Mouse (Mus musculus) forebrain, embryonic 16.5 days (tissue): ENCODE data around the gene Adarb1. TPM values are rescaled to one million over a fixed set of nuclear protein-coding genes. Genes with fewer than 3 reads are reported as not detected.

Experiments used
- ATAC-seq: fragments of 200-750 bp; cut with Nextera tagmentation; 2 replicates; pipeline ENCODE4 v1.8.0; 2017; ENCODE audit warnings: mild to moderate bottlenecking, moderate library complexity
- H3K27ac ChIP-seq: fragments of 300-500 bp; sonication (generic); 2 replicates; pipeline ENCODE4 v1.5.1; 2014; ENCODE audit warnings: low read length, control low read depth
- H3K27me3 ChIP-seq: fragments of 300-500 bp; sonication (generic); replicated peaks from 2 replicates; pipeline ENCODE4 v1.6.1; 2014; ENCODE audit warnings: low read length; ENCODE audit not compliant: control insufficient read depth, insufficient read depth
- H3K36me3 ChIP-seq: fragments of 300-500 bp; sonication (generic); 2 replicates; pipeline ENCODE4 v1.6.1; 2014; ENCODE audit not compliant: control insufficient read depth, insufficient read depth
- H3K4me1 ChIP-seq: fragments of 300-500 bp; sonication (generic); replicated peaks from 2 replicates; pipeline ENCODE4 v1.6.1; 2014; ENCODE audit warnings: low read length; ENCODE audit not compliant: control insufficient read depth, insufficient read depth
- H3K4me2 ChIP-seq: fragments of 300-500 bp; sonication (generic); 2 replicates; pipeline ENCODE4 v1.6.1; 2014; ENCODE audit warnings: mild to moderate bottlenecking, low read length, control low read depth
- H3K4me3 ChIP-seq: fragments of 300-500 bp; sonication (generic); replicated peaks from 2 replicates; pipeline ENCODE4 v1.5.1; 2014; ENCODE audit warnings: mild to moderate bottlenecking, low read length, control low read depth
- H3K9ac ChIP-seq: fragments of 300-500 bp; sonication (generic); replicated peaks from 2 replicates; pipeline ENCODE4 v1.6.1; 2014; ENCODE audit warnings: low read depth, low read length, control low read depth
- H3K9me3 ChIP-seq: fragments of 300-500 bp; sonication (generic); 2 replicates; pipeline ENCODE4 v1.6.1; 2016; ENCODE audit warnings: low read length; ENCODE audit not compliant: control insufficient read depth
- WGBS: fragments of 180-500 bp; shearing (Covaris S2); extraction: QIAGEN DNeasy Blood & Tissue Kit; methylation state at CpG from one replicate; pipeline ENCODE4 v1.1.7; 2014; 5-methylcytosine and 5-hydroxymethylcytosine counted together
- polyA plus RNA-seq: library from polyadenylated mRNA; unstranded; fragments of >200 nt; fragmentation: Nextera tagmentation; extraction: Ambion mirVana; gene quantifications from 2 replicates; pipeline ENCODE4 v1.2.1, GENCODE M21; 2015

Adarb1 gene
- polyA plus RNA-seq, 1 experiment from 2014 or later: 17.8 TPM

DNA sequence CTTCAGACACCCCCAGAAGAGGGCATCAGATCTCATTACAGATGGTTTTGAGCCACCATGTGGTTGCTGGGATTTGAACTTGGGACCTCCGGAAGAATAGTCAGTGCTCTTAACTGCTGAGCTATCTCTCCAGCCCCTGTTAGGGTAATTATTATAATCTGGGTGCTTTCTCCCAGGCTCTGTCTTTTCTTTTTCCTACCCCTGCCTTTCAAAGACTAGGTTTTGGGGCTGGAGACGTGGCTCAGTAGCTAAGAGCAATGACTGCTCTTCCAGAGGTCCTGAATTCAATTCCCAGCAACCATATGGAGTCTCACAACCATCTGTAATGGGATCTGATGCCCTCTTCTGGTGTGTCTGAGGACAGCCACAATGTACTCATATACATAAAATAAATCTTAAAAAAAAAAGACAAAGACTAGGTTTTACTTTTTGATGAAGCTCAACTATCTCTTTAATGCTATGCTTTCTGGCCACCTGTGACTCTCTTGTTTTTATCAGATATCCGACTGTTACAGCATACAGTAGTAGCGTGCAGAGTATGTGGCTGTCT lies 160.0 kb downstream of the Adarb1 start:
- no peak overlapping the region for H3K9ac ChIP-seq

DNA sequence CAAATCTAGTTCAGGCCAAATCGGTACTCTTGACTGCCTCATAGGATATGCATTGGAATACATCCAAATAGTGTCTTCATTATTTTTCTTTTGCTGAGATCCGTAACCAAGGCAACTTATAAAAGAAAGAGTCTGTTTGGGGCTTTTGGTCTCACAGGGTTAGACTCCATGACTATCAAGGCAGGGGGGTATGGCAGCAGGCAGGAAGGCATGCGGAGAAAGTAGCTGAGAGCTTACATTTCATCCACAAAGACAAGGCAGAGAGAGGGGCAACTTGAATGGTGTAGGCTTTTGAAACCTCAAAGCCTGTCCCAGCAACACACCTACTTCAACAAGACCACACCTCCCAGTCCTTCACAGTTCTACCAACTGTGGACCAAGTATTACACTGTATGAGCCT lies 162.4 kb downstream of the Adarb1 start:
- H3K4me3 ChIP-seq: no peak overlapping the region
- H3K36me3 ChIP-seq: no peaks in the 10 kb centered on the region
- H3K9me3 ChIP-seq: no peaks in the 10 kb centered on the region
- no peaks in the 10 kb centered on the region for H3K27me3 ChIP-seq
- 24% methylated on average over 3 of the region's 3 CpGs for WGBS
- H3K27ac ChIP-seq: no peak overlapping the region
- peaks cover 14% of the 10 kb centered on the region for H3K4me1 ChIP-seq
- no peak for ATAC-seq
- no peak overlapping the region for H3K9ac ChIP-seq
- no peak overlapping the region for H3K4me2 ChIP-seq

More for the DNA sequence above, 160.0 kb downstream of the Adarb1 start:
- 0 out of 2 replicates have a peak, but pooled peaks cover 3% of the 10 kb centered on the region for H3K36me3 ChIP-seq
- no peak overlapping the region for H3K27ac ChIP-seq
- no peaks in the 10 kb centered on the region for H3K27me3 ChIP-seq
- H3K9me3 ChIP-seq: no peaks in the 10 kb centered on the region
- H3K4me3 ChIP-seq: peak overlapping the region; percentile 97
- ATAC-seq: no peak
- 49% methylated on average over 4 of the region's 4 CpGs for WGBS
- peaks cover 14% of the 10 kb centered on the region for H3K4me1 ChIP-seq
- H3K4me2 ChIP-seq: peak overlapping the region; percentile 86

DNA sequence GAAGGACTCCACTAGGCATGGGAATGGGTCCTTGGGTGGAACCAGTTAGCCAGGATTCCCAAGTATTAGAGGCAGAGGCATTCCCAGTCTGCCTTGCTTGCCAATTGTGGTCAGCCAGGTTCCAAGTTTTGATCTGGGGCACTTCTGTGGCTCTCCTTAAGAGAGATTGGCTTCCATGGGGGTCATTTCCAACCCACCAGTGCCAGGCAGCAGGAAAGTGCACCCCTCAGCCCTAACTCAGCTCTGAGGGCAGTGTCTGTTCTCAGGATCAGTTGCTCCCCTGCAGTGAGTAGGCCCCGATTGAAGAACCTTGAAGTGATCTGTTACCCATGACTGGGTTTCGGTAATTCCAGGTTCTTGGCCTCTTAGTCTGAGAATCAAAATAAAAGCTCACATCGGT lies 162.8 kb downstream of the Adarb1 start:
- ATAC-seq: no peak
- H3K4me2 ChIP-seq: no peak overlapping the region
- H3K4me3 ChIP-seq: no peak overlapping the region
- H3K27me3 ChIP-seq: no peaks in the 10 kb centered on the region
- H3K9ac ChIP-seq: no peak overlapping the region
- WGBS: 58% methylated on average over 3 of the region's 3 CpGs
- no peaks in the 10 kb centered on the region for H3K9me3 ChIP-seq
- no peak overlapping the region for H3K27ac ChIP-seq
- no peaks in the 10 kb centered on the region for H3K36me3 ChIP-seq
- peaks cover 14% of the 10 kb centered on the region for H3K4me1 ChIP-seq

DNA sequence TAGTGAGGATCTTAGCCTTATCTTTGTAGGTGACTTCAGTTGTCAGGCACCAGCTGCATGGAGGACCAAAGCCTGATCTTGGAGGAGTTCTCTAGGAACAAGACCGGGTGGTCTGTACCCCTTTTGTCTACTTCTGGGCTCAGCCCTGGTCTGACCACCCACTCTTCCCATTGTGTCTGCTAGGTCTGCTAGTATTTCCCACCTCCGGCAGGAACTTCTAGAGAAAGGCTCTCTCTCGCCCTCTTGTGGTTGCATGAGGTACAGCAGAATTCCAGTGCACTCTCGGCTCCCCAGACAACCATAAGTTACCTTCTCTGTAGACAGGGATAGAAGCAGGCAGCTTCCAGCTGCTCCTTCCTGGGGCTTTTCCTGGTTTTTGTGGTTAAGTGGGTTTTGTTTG lies 165.3 kb downstream of the Adarb1 start:
- Histone ChIP-seq H3K27ac (no peak overlapping the region), H3K36me3 (no peaks in the 10 kb centered on the region), H3K27me3 (no peaks in the 10 kb centered on the region), H3K9ac (no peak overlapping the region), H3K9me3 (no peaks in the 10 kb centered on the region), H3K4me2 (no peak overlapping the region), H3K4me3 (no peak overlapping the region), H3K4me1 (peaks cover 6% of the 10 kb centered on the region)
- peak; percentile 61 for ATAC-seq
- WGBS: 1% methylated on average over 4 of the region's 4 CpGs

DNA sequence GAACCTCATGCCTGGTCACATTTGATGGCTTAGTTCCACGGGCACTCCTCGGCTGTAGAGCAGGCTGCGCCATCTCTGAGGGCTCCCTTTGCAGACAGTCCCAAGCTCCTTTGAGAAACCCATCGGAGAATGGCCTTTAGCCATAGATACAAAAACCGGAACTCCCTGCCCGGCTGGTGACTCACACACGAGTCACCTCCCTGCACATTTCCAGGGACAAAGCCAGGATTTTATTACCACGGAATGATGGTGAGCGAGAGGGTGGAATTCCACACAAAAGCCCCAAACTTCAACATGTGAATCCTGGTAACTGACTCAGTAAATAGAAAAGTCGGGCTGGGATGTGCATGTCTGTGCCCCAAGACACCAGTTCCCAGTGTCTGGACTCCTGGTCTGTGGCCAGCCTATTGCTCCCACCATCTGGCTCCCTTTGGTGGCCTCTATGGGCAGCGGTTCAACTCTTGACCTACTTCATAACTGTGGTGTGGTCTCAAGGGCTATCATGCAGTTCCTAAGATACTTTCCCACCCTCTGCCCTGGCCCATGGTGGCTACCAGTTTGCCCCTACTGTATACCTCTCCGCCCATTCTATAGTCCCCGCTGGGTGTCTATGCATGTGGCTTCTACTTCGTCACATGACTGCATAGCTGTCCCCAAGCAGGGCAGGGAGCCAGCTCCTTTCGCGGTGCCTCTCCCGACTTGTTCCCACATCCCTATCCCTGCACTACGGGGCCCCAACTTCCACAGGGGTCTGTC lies 166.1 kb downstream of the Adarb1 start:
- no peak overlapping the region for H3K9ac ChIP-seq
- H3K27ac ChIP-seq: no peak overlapping the region
- WGBS: 73% methylated on average over 18 of the region's 18 CpGs
- no peak overlapping the region for H3K4me3 ChIP-seq
- no peak overlapping the region for H3K4me2 ChIP-seq
- no peak for ATAC-seq
- H3K4me1 ChIP-seq: peaks cover 6% of the 10 kb centered on the region
- H3K9me3 ChIP-seq: no peaks in the 10 kb centered on the region
- H3K27me3 ChIP-seq: no peaks in the 10 kb centered on the region
- H3K36me3 ChIP-seq: no peaks in the 10 kb centered on the region

DNA sequence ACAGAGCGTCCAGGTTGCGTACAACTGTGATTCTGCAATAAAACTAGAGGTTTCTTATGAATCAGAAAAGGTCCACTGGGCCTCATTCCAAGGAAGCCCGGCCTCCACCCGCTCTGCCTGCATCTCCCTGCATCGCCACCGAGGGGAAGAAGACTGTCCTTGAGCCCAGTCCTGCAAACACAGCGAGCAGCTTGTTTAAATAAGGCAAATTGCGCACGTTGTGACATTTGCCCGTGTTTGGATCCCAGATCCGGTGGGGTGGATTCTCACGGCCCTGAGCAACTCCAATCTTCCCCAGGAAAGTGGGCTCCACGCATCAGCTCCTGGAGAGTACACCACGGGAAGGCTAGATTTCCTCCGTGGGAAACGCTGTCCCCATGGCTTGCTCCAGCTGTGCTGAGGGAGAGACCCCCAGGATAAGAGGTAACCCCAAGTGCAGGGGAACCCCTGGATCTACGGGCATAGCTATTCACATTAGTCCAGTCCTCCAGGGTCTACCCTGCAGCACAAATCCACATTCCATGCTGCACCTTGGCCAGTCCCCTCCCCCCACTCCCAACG lies 166.8 kb downstream of the Adarb1 start:
- Histone ChIP-seq H3K4me3 (no peak overlapping the region), H3K27ac (no peak overlapping the region), H3K9ac (no peak overlapping the region), H3K4me2 (no peak overlapping the region), H3K9me3 (no peaks in the 10 kb centered on the region), H3K27me3 (no peaks in the 10 kb centered on the region), H3K4me1 (peaks cover 6% of the 10 kb centered on the region), H3K36me3 (no peaks in the 10 kb centered on the region)
- no peak for ATAC-seq
- WGBS: 64% methylated on average over 18 of the region's 18 CpGs

DNA sequence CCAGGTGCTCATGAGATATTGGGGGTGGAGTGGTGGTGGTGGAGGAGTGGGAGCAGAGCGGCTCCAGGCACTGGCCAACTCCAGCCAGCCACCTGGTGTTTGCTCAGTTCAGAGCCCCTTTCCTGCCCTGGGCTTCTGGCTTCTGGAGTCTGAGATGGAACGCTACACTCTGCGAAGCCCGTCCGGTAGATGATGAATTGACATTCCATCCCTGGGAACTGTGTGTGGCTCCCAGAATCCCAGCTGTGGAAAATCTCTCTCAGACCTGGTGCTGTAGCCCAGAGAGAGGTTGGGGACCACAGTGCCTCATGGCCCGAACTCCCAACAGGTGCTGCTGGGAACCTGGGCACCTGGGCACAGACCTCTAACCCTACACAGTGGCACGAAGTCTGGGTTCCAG lies 170.4 kb downstream of the Adarb1 start:
- Histone ChIP-seq H3K4me2 (no peak overlapping the region), H3K27ac (no peak overlapping the region), H3K9ac (no peak overlapping the region), H3K4me3 (no peak overlapping the region), H3K9me3 (no peaks in the 10 kb centered on the region), H3K4me1 (no peaks in the 10 kb centered on the region), H3K36me3 (no peaks in the 10 kb centered on the region), H3K27me3 (no peaks in the 10 kb centered on the region)
- 93% methylated on average over 7 of the region's 7 CpGs for WGBS
- ATAC-seq: no peak

DNA sequence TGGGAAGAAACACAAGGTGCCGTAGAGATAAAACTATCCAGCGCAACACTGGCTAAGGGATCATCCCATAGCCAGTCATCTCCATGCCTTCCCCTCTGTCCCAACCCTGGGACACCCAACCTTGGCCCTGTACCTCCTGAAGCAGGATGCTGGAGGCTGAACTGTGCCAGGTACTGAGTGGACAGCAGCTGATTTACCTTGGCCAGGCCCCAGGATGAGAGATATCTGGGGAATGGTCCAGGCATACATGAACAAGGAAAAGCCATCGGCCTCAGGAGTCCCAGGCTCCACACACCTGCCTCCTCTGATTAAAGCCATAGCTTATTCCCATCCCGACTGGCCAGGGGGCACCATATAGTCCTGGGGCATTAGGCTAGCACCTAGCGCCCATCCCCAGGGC lies 171.0 kb downstream of the Adarb1 start:
- Histone ChIP-seq H3K36me3 (no peaks in the 10 kb centered on the region), H3K27ac (no peak overlapping the region), H3K9ac (no peak overlapping the region), H3K9me3 (no peaks in the 10 kb centered on the region), H3K4me1 (no peaks in the 10 kb centered on the region), H3K27me3 (no peaks in the 10 kb centered on the region), H3K4me2 (no peak overlapping the region), H3K4me3 (no peak overlapping the region)
- WGBS: 92% methylated on average over 5 of the region's 5 CpGs
- ATAC-seq: no peak

DNA sequence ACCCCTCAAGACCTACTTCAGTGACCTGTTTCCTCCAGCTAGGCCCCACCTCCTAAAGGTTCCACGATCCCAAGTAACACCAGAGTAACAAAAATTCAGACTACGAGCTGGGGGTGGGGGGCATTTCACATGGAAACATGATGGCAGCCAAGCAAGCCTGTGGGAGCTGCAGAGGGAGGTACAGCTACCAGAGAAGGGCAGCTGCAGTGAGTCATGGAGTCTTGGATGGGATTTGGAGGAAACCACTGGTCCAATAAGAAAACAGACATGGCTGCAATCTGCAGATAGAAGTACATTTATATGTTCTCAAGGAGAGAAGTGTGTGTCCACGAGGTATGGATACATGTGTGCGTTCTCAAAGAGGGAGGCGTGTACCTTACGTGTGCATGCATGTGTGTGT lies 173.3 kb downstream of the Adarb1 start:
- Histone ChIP-seq H3K4me1 (no peaks in the 10 kb centered on the region), H3K27me3 (no peaks in the 10 kb centered on the region), H3K4me3 (no peak overlapping the region), H3K9ac (no peak overlapping the region), H3K4me2 (no peak overlapping the region), H3K36me3 (no peaks in the 10 kb centered on the region), H3K27ac (no peak overlapping the region), H3K9me3 (no peaks in the 10 kb centered on the region)
- ATAC-seq: no peak
- 90% methylated on average over 6 of the region's 6 CpGs for WGBS
